Mouse (Mus musculus) olfactory bulb, adult 2 months (tissue): ENCODE results near the gene Itfg2.

Source experiments
- CTCF ChIP-seq: fragments of 200-500 bp; IDR thresholded peaks from 2 replicates; pipeline ENCODE4 v1.5.1; 2012; ENCODE audit warnings: low read depth, mild to moderate bottlenecking, low read length, moderate library complexity; ENCODE audit not compliant: insufficient read depth
- POLR2A ChIP-seq: fragments of 200-500 bp; IDR thresholded peaks from 2 replicates; pipeline ENCODE4 v1.6.1; 2012; ENCODE audit warnings: mild to moderate bottlenecking, low read depth, low read length, moderate library complexity; ENCODE audit not compliant: insufficient read depth

DNA sequence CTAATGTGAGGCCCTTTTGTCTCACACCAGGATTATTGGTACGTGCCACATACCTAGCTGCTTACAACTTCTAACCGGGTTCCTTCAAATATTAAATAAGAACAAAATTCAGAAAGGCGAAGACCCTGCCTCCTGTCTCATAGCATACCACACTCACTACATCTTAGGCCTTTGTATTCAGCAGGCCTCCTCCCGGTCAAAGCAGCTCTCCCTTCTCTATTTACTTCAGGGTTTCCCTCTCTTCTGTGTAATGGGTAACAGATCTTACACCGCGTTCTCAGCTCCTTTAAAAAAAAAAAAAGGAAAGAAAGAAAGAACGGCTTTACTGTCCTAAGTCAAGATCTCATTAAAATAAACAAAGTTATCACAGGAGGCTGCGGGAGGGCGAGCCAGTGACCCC is 62.8 kb downstream of the Itfg2 start:
- TF ChIP-seq CTCF: no peak
- no peak for TF ChIP-seq POLR2A
